Mouse (Mus musculus) granulocyte monocyte progenitor cell, adult 5-6 weeks (primary cell): ENCODE results near the gene Chd3. TPM values are rescaled to one million over a fixed set of nuclear protein-coding genes. Genes with fewer than 3 reads are reported as not detected.

Experiments used
- ATAC-seq: replicated peaks from 2 replicates; pipeline ENCODE4 v1.8.0; 2016; ENCODE audit warnings: mild to moderate bottlenecking, moderate TSS enrichment, inconsistent platforms; ENCODE audit not compliant: poor library complexity, severe bottlenecking
- total RNA-seq, 2 experiments: library from RNA; stranded (forward) in 1 of 2; stranded (reverse) in 1 of 2; fragments of 200-712, 200-1000 nt in 1 of 2; fragments of >200 nt in 1 of 2; fragmentation: Nextera tagmentation in 1 of 2; gene quantifications; 2 replicates each; pipeline ENCODE4 v1.2.3; 2014 to 2017

The Chd3 gene
- total RNA-seq (2014; fragmentation: Nextera tagmentation) (37.0 and 59.8 TPM in 2 replicates), total RNA-seq (2017) (26.9 and 37.7 TPM in 2 replicates)

DNA sequence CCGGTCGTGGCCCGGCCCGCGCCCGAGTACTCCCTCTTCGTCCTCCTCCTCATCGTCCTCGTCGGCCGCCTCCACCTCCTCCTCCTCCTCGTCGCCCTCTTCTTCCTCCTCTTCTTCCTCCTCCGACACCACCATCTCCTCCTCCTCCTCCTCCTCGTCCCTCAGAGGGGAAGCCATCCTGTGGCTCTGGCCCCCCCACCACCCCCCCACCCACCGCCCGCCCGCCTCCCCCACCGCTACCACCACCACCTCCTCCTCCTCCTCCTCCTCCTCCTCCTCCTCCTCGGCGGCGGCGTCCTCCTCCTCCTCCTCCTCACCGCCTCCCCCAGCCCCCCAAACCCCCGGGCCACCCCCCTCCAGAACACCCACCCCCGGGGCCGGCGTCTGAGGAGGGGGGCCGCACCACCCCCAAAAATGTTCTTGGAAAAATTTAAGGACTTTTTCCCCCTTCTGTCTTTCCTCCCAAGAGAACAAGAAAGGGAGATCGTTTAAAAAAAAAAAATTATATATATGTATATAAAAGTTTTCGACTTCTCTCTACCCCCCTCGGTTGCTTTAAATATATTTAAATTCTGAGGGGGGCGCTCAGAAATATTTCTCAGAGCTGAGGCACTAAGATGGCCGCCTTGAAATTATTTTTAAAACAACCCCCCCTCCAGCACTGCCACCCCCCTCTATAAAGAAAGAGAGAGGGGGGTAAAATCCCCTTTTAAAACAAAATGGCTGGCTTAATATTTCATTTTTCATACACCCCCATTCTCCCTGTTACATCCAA lies at the start of gene Chd3:
Gene Chd3, minus strand, starts transcription at position 192 of the 775 bp plus-strand sequence.
- ATAC-seq: no peak

DNA sequence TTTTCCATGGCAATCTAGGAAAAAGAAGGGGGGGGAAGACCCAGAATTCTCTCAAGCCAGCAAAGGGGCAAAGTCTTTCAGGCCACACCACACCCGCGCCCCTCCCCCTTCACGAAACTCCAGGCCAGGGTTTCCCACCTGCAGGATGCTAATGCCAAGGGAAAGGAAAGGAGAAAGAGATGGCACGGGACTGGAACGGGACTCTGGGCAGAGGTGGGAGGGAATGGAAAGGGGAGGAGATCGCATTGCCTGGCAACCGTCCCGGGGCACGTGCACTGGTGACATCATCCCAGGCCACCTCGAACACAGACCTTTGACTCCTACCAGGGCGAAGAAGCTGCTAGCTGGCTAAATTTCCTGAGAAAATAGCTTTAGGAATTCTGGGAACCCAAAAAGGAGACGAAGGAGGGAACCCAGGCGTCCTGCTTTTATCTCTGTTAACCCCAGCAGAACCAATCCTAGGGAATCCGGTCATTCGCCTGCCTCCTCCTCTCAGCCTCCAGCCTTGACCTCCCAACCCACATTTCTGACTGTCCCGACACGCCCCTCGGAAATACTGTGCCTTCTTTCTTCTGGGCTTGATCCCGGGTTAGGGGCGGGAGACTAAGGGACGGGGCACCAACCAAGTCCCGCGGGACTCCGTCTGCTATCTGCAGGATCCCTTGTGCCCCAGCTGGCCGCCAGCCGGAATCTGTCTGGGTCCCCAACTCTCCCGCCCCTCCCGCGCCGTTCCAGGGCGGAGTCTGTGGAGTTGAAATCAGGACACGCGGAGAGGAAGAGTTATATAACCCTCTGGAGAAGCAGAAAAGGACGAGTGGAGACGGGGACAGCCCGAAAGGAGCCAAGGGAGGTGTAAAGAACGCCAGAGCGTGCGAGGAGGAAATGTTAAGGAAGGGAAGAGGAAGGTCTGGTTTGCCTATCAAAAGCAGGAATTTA lies 48.5 kb upstream of the Chd3 start:
- peak; percentile 40 for ATAC-seq

DNA sequence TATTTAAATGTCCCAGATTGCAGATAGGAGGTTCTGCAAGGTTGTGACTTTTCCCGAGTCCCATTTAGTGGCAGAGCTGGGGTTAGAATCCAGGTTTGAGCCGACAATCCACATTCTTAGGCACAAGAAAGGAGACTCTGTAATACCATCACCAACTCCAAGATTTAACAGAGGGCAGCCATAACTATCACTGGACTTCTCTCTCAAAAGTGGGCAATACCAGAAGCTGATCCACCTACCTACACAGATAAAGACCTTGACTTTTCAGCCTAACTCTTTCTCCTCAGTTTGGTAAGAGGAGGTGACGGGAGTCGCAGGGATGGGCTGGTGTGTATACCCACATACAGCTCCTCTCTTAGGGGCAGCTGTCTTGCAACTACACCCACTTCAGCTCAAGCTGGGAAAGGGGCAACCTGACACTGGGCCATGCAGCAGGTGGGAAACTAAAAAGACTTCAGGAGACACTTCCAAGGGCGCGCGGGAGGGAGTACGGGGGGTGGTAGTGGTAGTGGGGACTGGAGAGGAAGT lies 47.8 kb upstream of the Chd3 start:
- ATAC-seq: no peak

DNA sequence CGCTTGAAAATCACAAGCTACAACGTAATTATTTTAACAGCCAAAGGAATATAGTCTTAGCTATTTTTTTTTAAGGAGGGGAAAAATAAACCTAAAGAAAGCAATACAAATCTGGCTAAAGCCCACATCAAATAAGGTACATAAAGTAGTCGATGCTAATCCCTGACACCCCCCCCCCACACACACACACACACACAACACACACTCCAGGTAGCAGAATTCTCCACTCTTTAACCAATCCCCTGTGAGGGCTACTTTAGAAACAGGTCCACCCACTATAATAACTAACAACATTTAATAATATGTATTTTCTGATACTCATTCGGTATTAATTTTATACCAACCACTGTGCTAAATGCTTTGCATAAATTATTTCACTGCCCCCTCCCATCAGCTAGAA lies 47.3 kb upstream of the Chd3 start:
- no peak for ATAC-seq

DNA sequence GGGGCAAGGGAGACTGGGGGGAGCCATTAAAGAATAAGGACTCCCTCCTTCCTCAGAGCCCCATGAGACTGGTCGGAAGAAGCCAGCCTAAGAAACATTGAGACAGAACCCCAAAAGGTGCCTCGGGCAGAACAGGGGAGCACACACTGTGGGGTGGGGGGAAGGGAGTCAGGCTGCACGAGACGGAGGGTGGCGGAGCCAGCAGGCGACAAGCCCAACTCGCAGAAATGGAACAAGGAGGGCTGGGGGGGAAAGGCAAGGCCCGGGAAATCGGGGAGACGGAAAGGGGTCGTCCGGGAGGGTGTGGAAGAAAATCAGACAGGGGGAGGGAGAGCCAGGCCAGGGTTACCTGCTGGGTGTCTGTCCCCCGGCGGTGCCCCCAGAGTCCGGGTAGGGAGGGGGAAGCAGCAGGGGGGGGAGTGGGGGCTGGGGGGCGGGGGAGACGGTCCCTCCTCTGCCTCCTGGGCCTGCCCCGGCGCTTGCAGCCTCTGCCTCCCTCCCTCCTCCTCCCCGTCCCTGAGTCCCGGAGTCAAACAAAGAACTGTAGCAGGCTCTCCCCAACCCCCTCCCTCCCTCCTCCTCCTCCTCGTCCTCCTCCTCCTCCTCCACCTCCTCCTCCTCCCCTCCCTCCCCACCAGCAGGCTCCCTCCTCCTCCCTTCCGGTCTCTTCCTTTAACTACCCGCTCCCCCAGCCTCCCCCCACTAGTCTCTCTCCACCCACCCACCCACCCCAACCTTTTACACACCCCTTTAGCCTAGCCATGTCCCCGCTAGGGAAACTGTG lies 46.7 kb upstream of the Chd3 start:
- ATAC-seq: no peak

DNA sequence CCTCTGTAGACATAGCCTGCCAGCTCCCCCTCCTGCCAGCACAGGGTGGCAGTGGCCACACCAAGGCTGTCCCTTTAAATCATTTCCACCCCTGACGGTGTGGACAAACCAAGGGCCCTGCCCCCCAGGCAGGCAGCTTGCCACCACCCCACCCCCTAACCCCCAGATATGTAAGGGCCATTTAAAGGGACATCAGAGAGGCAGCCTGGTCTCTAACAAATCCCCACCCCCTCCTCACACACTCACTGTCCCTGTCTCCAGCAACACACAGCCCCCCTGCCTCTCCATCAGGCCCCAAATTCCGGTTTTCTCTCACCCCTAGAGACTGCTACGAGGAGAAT lies 46.1 kb upstream of the Chd3 start:
- no peak for ATAC-seq

DNA sequence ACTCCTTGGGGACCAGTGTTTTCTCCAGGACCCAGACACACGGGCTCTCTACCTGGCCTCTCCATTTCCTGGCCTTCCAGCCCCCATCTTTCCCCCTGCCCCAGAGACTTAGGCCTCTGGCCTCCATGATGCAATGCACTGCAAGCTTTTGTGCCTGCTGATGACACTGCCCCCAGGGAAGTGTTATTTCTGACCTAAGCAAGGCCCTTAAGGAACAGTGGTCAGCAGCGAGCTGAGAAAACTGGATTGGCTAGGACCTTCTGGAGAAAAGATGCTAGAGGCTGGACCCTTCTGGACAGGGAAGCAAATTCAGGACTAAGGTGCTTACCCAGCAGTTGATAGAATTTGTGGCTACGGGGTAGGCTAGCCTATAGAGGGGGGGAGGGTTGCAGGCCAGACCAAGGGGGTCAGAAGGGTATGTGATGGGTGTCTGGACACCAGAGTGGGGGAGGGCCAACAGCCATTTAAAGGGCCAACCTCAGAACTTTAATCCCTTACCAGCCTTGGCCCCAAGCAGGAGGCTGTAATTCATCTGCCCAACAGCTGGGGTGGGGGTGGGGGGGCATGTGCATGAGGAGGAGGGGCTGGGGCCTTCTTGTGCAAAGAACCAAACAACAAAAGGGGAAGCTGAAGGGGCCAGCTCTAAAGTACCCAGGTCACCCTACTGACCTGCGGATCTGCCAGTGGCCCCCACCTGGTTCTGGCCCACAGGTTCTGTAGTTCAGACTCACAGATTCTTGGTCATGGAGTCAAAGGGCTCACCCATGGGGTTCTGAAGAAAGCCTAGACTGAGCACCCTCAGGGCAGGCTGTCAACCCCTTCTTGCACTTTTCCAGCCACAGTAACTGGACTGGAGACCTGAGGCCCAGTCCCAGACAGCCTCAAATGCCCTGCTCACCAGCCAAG lies 45.5 kb upstream of the Chd3 start:
- no peak for ATAC-seq

DNA sequence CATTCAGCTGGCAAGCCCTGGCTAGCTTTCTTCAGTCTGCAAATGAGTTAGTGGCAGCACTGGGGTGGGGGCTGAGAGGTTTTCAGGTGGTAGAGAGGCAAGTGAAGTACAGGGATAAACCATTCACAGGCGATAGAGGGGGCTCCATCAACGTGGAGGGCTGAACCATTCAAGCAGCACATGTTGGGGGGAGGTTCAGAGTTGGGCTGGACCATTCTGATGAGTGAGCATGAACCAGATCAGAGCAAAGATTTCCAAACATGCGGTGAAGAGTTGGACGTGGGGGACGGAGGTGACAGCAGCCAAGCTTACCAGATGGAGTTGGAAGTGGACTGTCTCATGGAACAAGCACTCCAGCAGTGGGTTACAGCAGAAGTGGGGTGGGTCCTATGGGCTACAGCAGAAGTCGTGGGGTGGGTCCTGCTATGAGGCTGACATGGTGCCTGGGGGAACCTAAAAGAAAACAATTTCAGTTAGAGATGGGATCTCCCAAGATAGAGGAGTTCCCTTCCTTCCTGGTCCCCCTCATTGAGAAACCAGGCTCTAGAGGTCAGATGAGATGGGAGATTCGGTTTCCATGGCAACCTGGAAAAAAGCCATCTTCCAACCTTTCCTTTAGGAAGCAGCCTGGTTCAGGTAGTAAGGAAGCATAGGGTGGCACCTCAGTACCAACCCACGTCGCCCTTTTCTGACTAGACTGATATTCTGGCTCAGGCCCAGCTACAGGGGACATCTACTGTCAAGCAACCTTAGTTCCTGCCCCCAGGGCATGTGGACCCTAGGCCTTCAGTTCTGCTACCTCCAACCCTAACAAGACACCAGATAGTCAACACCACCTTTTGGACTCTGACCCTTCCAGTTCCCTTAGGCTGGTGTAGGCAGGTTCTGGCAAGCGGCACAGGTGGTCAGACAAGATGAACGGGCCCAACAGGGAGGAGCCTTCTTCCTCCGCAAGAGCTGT lies 44.3 kb upstream of the Chd3 start, which contains the start of gene Kdm6b:
Gene Kdm6b, minus strand, starts transcription at position 455 of the 961 bp plus-strand sequence.
- ATAC-seq: no peak

DNA sequence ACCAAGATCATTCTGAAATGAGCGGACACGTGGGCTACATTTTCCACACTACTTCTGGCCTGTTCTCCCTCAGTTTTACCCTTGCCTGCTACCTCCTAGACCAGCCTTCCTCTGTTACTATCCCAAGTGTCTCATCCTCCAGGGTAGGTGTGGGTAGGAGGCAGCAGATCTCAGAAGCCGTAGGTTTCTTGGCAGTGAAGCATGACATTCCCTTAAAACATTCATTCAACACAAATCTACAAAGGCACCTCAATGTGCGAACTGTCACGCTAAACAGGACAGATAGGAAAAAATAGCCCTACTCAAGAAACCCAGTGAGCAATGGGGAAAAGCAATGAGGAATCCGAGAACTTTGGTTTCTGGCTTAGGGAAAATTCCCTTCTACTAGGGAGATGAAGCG lies 43.3 kb upstream of the Chd3 start:
- no peak for ATAC-seq

DNA sequence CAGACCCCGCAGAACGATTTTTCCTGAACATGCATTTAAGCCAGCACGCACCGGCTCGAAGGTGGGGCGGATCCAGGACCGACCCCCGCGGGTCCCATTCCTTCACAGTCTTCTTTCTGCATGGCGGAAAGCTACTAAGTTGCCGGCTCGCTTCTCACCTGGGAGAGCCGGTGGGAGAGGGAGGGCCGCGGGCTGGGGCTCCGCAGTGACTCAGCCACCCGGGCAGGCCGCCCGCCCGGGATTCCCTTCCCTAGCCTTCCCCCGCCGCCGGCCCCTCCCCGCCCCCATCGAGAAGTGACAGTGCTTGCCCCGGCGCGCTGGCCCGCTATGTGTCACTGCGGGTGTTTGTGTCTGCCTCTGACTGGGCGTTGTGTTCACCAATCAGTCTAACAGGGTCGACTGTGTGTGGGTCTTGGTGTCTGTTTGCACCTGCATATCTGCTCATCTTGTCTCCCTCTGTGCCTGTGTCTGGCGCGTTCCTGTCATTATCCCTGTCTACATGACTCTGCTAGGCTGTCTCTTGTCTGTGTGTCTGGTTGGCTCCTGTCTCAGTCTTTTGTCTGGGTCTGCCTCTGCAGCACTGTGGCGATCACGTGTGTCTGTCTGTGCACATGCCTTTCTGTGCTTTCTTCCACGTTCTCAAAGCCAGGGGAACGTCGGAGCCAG lies 42.5 kb upstream of the Chd3 start:
- peak; percentile 1; the same call in 1 of the 2 replicates for ATAC-seq

DNA sequence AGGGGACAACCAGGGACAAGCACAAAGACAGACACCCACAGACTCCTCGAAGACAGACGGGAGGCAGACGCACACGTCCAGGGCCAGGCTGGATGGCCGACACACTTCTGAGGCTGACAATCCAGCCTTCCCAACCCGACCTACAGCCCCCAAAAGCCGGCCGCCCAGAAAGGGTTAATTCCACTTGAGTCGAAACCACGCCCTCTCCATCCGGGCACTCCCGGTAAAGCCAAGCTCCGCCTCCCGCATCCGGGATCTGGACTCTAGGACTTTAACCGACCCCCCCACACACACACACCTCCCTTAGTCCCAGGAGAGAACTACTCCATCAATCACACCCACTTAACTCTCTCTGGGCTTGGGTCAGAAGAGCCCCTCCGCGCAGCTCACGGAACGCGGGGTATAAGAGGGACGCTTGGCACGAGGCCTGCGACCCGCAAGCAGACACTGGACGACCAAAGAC lies 41.9 kb upstream of the Chd3 start:
- peak; percentile 16 for ATAC-seq

DNA sequence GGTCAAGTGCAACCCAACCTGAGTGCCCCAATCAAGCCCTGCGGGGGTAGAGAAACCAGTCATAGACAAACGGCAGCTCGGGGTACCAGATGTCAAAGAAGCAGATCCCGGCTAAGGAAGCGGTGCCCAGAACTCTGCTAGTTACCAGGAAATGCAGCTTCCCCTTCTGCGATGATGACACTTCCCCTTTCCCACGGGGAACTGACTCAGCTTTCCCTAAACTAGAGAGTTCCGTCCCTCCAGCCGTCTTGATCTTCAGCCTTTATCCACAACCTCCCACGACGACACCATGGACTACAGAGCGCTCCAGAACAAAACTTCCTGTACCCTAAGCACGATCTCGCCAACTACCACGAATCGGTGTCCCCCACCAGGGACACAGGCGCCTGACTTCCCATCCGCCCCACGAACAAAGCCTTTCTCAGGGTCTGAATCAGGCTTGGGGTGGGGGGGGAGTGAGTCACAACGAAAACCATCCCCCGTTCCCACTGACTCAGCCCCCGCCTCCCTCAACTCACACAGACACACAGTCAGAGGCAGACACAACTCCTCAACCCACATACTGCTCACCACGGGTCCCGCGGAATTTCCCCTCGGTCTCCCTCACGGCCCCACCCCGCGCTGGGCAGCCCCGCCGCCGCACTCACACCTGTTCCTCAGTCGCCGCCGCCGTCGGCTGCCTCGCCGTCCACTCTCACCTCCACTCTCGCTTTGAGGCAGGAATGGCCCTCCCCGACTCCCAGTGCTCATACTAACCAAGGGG lies 41.3 kb upstream of the Chd3 start:
- peak; percentile 28 for ATAC-seq

DNA sequence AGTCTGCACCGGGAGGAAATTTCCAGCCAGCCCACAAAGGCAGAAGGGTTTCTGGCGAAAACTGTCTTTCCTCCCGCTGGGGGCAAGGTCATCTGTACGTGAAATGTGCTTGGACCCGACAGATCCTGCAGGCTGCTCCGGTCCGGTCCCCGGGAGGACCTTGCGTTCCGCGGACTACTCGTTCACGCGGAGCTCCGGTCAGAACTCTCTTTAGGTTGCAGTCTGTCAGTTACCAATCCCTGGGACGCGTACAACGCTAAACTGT lies 40.8 kb upstream of the Chd3 start:
- no peak for ATAC-seq

DNA sequence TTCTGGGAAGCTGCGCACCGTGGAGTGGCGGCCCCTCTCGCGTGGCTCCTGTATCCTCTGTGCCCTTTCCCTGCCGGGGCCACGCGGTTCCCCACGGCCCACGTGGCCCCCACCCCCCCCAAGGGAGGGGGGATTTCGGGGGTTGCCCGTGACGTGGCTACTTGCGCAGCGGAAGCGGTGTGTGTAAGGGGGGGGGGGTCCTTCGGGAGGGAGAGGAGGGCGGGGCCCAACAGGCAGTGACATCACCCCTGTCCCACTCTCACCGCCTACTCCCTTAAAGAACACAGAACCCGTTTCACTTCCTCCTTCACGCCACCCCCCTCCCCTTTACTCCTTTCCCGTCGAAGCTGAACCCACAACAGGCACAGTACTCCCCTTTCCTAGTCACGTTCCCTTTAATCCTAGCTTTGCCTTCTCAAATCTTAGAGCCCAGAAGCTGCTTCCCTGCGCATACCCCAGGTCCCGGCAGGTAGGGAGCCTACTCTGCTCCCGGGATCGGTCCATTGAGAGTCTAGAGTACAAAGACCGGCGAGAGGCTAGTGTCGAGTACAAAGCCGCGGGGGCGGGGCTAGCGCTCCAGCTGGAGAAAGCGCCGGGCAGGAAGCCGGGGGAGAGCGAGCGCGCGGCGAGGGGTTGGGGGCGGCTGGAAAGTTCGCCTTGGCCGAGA lies 40.3 kb upstream of the Chd3 start:
- peak; percentile 34 for ATAC-seq

DNA sequence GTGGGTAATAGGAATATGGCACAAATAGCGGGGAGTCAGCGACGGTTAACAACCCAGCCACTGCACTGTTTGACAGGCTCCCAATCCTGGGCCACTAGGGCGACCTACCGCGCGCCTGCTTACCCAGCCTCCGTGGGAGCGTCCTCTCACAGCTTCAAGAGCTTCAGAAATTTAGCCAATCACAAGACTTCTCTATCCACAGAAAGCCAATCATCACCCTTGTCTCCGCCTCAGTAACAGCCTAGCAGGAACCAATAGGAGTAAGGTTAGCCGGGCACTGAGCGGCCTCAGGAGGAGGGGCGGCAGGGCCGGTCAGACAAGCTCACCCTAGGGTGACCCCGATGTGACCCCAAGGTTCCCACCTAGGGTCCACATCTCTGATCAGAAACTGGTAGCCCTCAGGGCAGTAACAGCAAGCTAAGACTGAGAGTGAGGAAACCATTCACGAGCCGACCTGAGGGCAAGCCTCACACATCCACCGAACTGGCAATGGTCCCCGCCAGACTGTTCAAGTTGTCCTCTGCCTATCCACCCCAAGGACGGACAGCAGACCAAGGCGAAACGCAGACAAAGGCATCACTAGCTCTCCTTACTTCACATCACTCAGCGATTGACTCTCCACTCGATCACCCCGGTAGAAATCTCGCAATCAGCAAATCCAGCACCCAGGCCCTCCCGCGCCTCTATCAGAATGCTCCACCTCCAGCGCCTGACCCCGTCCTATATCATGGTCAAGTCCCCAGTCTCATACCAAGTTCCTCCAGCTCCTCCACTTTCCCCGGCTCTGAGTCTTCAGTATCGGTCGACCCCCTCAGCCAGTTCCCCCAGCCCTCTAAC lies 39.6 kb upstream of the Chd3 start:
- peak; percentile 45 for ATAC-seq

DNA sequence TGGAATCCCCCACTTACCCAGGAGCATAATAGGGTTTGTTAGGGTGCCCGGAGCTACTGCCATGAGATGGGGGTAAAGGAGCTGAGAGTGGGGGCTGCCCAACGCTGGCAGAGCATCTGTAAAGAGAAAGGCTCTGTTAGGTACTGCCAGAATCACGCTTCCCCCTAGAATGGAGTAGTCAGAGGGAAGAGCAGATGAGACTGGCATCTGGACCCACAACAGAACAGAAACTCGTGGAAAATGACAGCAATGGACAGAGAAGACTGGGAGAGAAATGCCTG lies 38.5 kb upstream of the Chd3 start:
- ATAC-seq: no peak
